Mouse (Mus musculus): ENCODE measurements at regions not wholly inside any gene's neighbourhood (a gene's known extent, or its start where the extent isn't known, plus 50 kb on each side); places are given as distances from the start of the nearest gene placed in this dataset.
A peak's percentile ranks its signal among the peaks of the same experiment; 100 is the strongest.

DNA sequence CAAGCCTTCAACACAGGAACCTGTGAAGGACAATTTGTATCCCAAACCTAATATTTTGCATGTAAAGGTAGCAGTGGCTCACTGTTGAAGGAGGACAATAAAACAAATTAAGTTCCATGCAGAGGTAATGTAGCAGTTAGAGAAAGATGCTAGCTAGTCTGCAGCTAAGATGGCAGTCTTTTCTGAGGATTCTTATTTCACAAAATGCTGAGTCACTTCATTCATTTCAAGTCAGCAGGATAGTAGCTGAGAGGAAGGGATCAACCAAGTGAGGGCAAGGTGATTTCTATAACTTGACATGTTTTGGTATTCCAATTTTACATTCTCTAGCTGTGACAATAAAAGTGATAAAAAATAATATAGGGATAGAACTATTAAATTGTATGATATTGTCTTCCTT lies 194.0 kb upstream of the Nrxn1 start:
- no peak for TF ChIP-seq MXI1 (IDR thresholded peaks at IDR 0.05; ENCODE audit: low read depth, low read length)
- no peak for TF ChIP-seq ZMIZ1 (IDR thresholded peaks at IDR 0.05; ENCODE audit: low read depth, low read length)
- TF ChIP-seq POLR2AphosphoS5 (IDR thresholded peaks at IDR 0.05; ENCODE audit: borderline replicate concordance, low read depth, low read length): no peak
- no peak for TF ChIP-seq TAL1 (IDR thresholded peaks at IDR 0.05; ENCODE audit: low read length)
- TF ChIP-seq GABPA (IDR thresholded peaks at IDR 0.05; ENCODE audit: low read depth, low read length): peak; percentile 70; the same call in 1 of the 2 replicates
- no peak for TF ChIP-seq MYB (IDR thresholded peaks at IDR 0.05; ENCODE audit: low read depth, low read length)
- peak in 1 of 2 experiments; percentile 23; a peak in 1 of 4 replicates for TF ChIP-seq EP300 (IDR thresholded peaks at IDR 0.05; ENCODE audit: low read depth in 1 of 2, low read length in 2 of 2)
- TF ChIP-seq UBTF (IDR thresholded peaks at IDR 0.05; ENCODE audit: borderline replicate concordance, insufficient read depth, low read depth, low read length): no peak
- TF ChIP-seq ZKSCAN1 (IDR thresholded peaks at IDR 0.05; ENCODE audit: low read depth, low read length): no peak
- TF ChIP-seq RCOR1 (IDR thresholded peaks at IDR 0.05; ENCODE audit: low read depth, low read length): no peak
- TF ChIP-seq HCFC1 (IDR thresholded peaks at IDR 0.05; ENCODE audit: low read depth, low read length): no peak
- TF ChIP-seq NRF1 (IDR thresholded peaks at IDR 0.05; ENCODE audit: insufficient read depth, low read depth, low read length, poor library complexity, severe bottlenecking): no peak
- TF ChIP-seq TBP (IDR thresholded peaks at IDR 0.05; ENCODE audit: low read depth, low read length): no peak
- no peak for TF ChIP-seq E2F4 (IDR thresholded peaks at IDR 0.05; ENCODE audit: borderline replicate concordance, low read depth, low read length)
- TF ChIP-seq RAD21 (IDR thresholded peaks at IDR 0.05; ENCODE audit: low read depth, low read length): no peak
- TF ChIP-seq MEF2A (IDR thresholded peaks at IDR 0.05; ENCODE audit: extremely low read depth, insufficient replicate concordance, low read depth, low read length, poor library complexity, severe bottlenecking): no peak
- TF ChIP-seq MAFK (IDR thresholded peaks at IDR 0.05; ENCODE audit: borderline replicate concordance, low read depth, low read length): peak; percentile 61; the same call in 1 of the 2 replicates
- 0 out of 2 replicates have a peak, but pooled peaks have one; percentile 45 for TF ChIP-seq GATA1 (IDR thresholded peaks at IDR 0.05; ENCODE audit: low read depth, low read length)
- no peak for TF ChIP-seq TCF12 (IDR thresholded peaks at IDR 0.05; ENCODE audit: low read depth, low read length)
- TF ChIP-seq ZC3H11A (IDR thresholded peaks at IDR 0.05; ENCODE audit: low read depth, low read length): no peak
- no peak for TF ChIP-seq CHD2 (IDR thresholded peaks at IDR 0.05; ENCODE audit: low read length)
- H3K36me3 ChIP-seq (ENCODE audit: control insufficient read depth in 1 of 2, insufficient read depth in 2 of 2, low read length in 2 of 2): peaks cover 0 to 3% of the 10 kb centered on the region in 2 experiments; a peak in 1 of 4 replicates
- no peaks in the 10 kb centered on the region for H3K9me3 ChIP-seq (replicated peaks; ENCODE audit: insufficient read depth, low read length)
- H3K27me3 ChIP-seq (ENCODE audit: control insufficient read depth in 1 of 2, insufficient read depth in 2 of 2, low read length in 2 of 2): no peaks in the 10 kb centered on the region
- H3K79me2 ChIP-seq (ENCODE audit: control insufficient read depth, insufficient read depth, low read length, poor library complexity): no peaks in the 10 kb centered on the region
- no peak overlapping the region for H3K4me3 ChIP-seq (ENCODE audit: control insufficient read depth in 1 of 2, insufficient read depth in 1 of 2, low read depth in 2 of 2, low read length in 2 of 2)
- DNase-seq (ENCODE audit: low read depth, low spot score): peak; percentile 41
- no peak overlapping the region for H3K9ac ChIP-seq (ENCODE audit: control insufficient read depth, low read depth, low read length, poor library complexity, severe bottlenecking)
- peaks cover 0 to 2% of the 10 kb centered on the region in 2 experiments; a peak in 2 of 4 replicates for H3K4me1 ChIP-seq (ENCODE audit: control insufficient read depth in 1 of 2, insufficient read depth in 2 of 2, low read length in 2 of 2)
- H3K27ac ChIP-seq (ENCODE audit: control insufficient read depth, low read depth, low read length): no peak overlapping the region
